Mouse (Mus musculus) CH12.LX (cell line): Measurements from ENCODE around the gene Il1r2.

Experiments
- CHD2 ChIP-seq: IDR thresholded peaks from 2 replicates; pipeline ENCODE4 v1.6.1; 2011; ENCODE audit warnings: low read length, improper control_type of control experiment
- CTCF ChIP-seq, 2 experiments: IDR thresholded peaks in 1 of 2; conservative IDR thresholded peaks in 1 of 2; 2 replicates each; pipeline ENCODE4 v1.5.1; 2011 to 2012; ENCODE audit warnings: low read depth in 2 of 2, low read length in 2 of 2, improper control_type of control experiment in 1 of 2, inconsistent platforms in 1 of 2, mild to moderate bottlenecking in 1 of 2, moderate library complexity in 1 of 2
- EP300 ChIP-seq: IDR thresholded peaks from 2 replicates; pipeline ENCODE4 v1.6.1; 2011; ENCODE audit warnings: low read length, improper control_type of control experiment
- HCFC1 ChIP-seq: IDR thresholded peaks from 2 replicates; pipeline ENCODE4 v1.6.1; 2012; ENCODE audit warnings: low read depth, mild to moderate bottlenecking, inconsistent platforms, low read length, improper control_type of control experiment
- JUND ChIP-seq: conservative IDR thresholded peaks from 2 replicates; pipeline ENCODE4 v1.6.1; 2011; ENCODE audit warnings: low read depth, low read length, improper control_type of control experiment
- MAFK ChIP-seq: IDR thresholded peaks from 2 replicates; pipeline ENCODE4 v1.6.1; 2011; ENCODE audit warnings: low read length, improper control_type of control experiment; ENCODE audit not compliant: insufficient replicate concordance
- MAZ ChIP-seq: IDR thresholded peaks from 2 replicates; pipeline ENCODE4 v1.6.1; 2012; ENCODE audit warnings: low read depth, mild to moderate bottlenecking, inconsistent platforms, low read length, improper control_type of control experiment, moderate library complexity
- MXI1 ChIP-seq: IDR thresholded peaks from 2 replicates; pipeline ENCODE4 v1.6.1; 2011; ENCODE audit warnings: mild to moderate bottlenecking, low read depth, low read length, improper control_type of control experiment
- POLR2A ChIP-seq: IDR thresholded peaks from 2 replicates; pipeline ENCODE4 v1.6.1; 2011; ENCODE audit warnings: low read depth, mild to moderate bottlenecking, improper control_type of control experiment, low read length
- SIN3A ChIP-seq: IDR thresholded peaks from 2 replicates; pipeline ENCODE4 v1.6.1; 2012; ENCODE audit warnings: low read length, improper control_type of control experiment, inconsistent platforms
- SMC3 ChIP-seq: IDR thresholded peaks from 2 replicates; pipeline ENCODE4 v1.6.1; 2011; ENCODE audit warnings: low read depth, low read length, improper control_type of control experiment
- USF2 ChIP-seq: conservative IDR thresholded peaks from 2 replicates; pipeline ENCODE4 v1.6.1; 2011; ENCODE audit warnings: low read depth, low read length, improper control_type of control experiment
- ZC3H11A ChIP-seq: IDR thresholded peaks from 2 replicates; pipeline ENCODE4 v1.6.1; 2012; ENCODE audit warnings: low read depth, mild to moderate bottlenecking, inconsistent platforms, low read length, improper control_type of control experiment
- ZKSCAN1 ChIP-seq: IDR thresholded peaks from 2 replicates; pipeline ENCODE4 v1.6.1; 2012; ENCODE audit warnings: low read depth, inconsistent platforms, low read length, improper control_type of control experiment, borderline replicate concordance

DNA sequence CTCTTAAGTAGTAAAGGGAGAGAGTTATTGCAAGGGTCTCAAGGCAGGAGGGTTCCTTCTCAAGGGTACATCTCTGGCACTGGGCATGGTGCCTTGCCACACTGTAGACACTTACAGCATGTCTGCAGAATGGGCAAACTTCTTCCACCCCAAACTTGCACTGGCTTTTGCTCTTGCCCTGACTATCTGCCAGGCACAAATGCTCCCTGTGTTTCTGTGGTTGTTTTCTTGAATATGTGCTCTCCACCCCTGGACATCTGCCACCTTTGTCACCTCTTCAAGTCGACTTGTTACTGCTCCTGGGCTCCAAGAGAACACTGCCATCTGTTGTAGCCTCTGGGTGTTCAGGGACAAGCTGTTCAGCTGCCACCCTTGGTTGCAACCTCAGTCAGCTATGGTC, 57.8 kb downstream of the Il1r2 start:
- TF ChIP-seq JUND (no peak), CTCF (conservative IDR thresholded peaks at IDR 0.05 in 1 of 2, IDR thresholded peaks at IDR 0.05 in 1 of 2; ENCODE audit: low read depth in 2 of 2, low read length in 2 of 2) (no peak), POLR2A (no peak), MXI1 (no peak), EP300 (no peak), HCFC1 (no peak), USF2 (no peak), MAFK (no peak), SMC3 (no peak), MAZ (no peak), SIN3A (no peak), ZC3H11A (no peak), CHD2 (no peak), ZKSCAN1 (no peak)
